Mouse (Mus musculus) lung, postnatal 0 days (tissue): ENCODE results near the gene Fgr.

Experiments
- CTCF ChIP-seq: IDR thresholded peaks from 2 replicates; pipeline ENCODE4 v1.5.1; 2016; ENCODE audit warnings: antibody characterized with exemption, mild to moderate bottlenecking
- EP300 ChIP-seq: IDR thresholded peaks from 2 replicates; pipeline ENCODE4 v1.6.1; 2016; ENCODE audit warnings: antibody characterized with exemption, mild to moderate bottlenecking, control low read depth

GRCm38 (mm10) chr4:133021181-133021671, 47.3 kb downstream of the Fgr start:
- TF ChIP-seq CTCF = no peak
- TF ChIP-seq EP300 = no peak
